Mouse (Mus musculus): Measurements from ENCODE around the gene Cpa3. TPM values are rescaled to one million over a fixed set of nuclear protein-coding genes. Genes with fewer than 3 reads are reported as not detected.

Cpa3 gene
- total RNA-seq, 4 experiments from 2014 or later: 0.52 to 0.66 TPM; not detected in 2

Small RNA genes lying within 50 kb of the gene (microRNA-seq; reads per million reads assigned to microRNA genes)
- 0 reads per million in 2 experiments for gene Mir7007

Other genes starting within 250 kb of the Cpa3 start
- 10 to 100 TPM; 20.7 to 22.3 (median 21.7) TPM for gene Hps3, start 206.9 kb downstream of the Cpa3 start, total RNA-seq (2022)
- gene Hltf, start 184.4 kb downstream of the Cpa3 start, total RNA-seq (2022): 10 to 100 TPM; 19.8 to 27.7 (median 24.9) TPM
- 10 to 100 TPM; 39.7 to 49.7 (median 43.9) TPM for gene Gyg, start 86.9 kb downstream of the Cpa3 start, total RNA-seq (2022)
- under 1 TPM in 2 of 4 experiments, not detected in 2; 0.18 to 0.45 TPM for gene Cpb1, start 33.6 kb upstream of the Cpa3 start, total RNA-seq (2022)
- gene Agtr1b, start 125.0 kb upstream of the Cpa3 start, total RNA-seq (2022): under 1 TPM in 1 of 4 experiments, not detected in 3; 0.28 TPM